Mouse (Mus musculus) thymus, postnatal 14 days (tissue): ENCODE data around the gene Ctss.

Experiments
- DNase-seq: peaks from one replicate; pipeline ENCODE4 v3.0.0; 2021

The Ctss gene

GRCm38 (mm10) chr3:95526622-95527211 lies at the start of gene Ctss:
Gene Ctss, plus strand, starts transcription at chr3:95526786.
- no peak for DNase-seq

- DNase-seq: no peak
Measured at GRCm38 (mm10) chr3:95478966-95479365, 47.6 kb upstream of the Ctss start.

GRCm38 (mm10) chr3:95486421-95486820 lies 40.2 kb upstream of the Ctss start:
- DNase-seq: no peak

GRCm38 (mm10) chr3:95488679-95489078 lies 37.9 kb upstream of the Ctss start:
- no peak for DNase-seq

GRCm38 (mm10) chr3:95490238-95490637 lies 36.3 kb upstream of the Ctss start:
- DNase-seq: no peak

- DNase-seq: peak; percentile 40
Measured at GRCm38 (mm10) chr3:95494342-95494741, 32.2 kb upstream of the Ctss start.

- no peak for DNase-seq
Measured at GRCm38 (mm10) chr3:95498229-95498628, 28.4 kb upstream of the Ctss start.

- no peak for DNase-seq
Measured at GRCm38 (mm10) chr3:95499024-95499423, 27.6 kb upstream of the Ctss start, which contains the start of gene Ctsk. Gene Ctsk, plus strand, starts transcription at chr3:95499256.

- DNase-seq: no peak
Measured at GRCm38 (mm10) chr3:95499496-95500140, 27.0 kb upstream of the Ctss start.

- no peak for DNase-seq
Measured at GRCm38 (mm10) chr3:95502312-95502711, 24.3 kb upstream of the Ctss start.

GRCm38 (mm10) chr3:95509348-95509747 lies 17.2 kb upstream of the Ctss start:
- DNase-seq: no peak

- peak; percentile 64 for DNase-seq
Measured at GRCm38 (mm10) chr3:95511611-95512180, 14.9 kb upstream of the Ctss start.

- DNase-seq: no peak
Measured at GRCm38 (mm10) chr3:95516614-95517041, 10.0 kb upstream of the Ctss start.

GRCm38 (mm10) chr3:95517493-95517898 lies 9.1 kb upstream of the Ctss start:
- DNase-seq: peak; percentile 64

GRCm38 (mm10) chr3:95518891-95519290 lies 7.7 kb upstream of the Ctss start:
- DNase-seq: no peak

- no peak for DNase-seq
Measured at GRCm38 (mm10) chr3:95519315-95519714, 7.3 kb upstream of the Ctss start.

GRCm38 (mm10) chr3:95520100-95520499 lies 6.5 kb upstream of the Ctss start:
- DNase-seq: no peak

GRCm38 (mm10) chr3:95521168-95521567 lies 5.4 kb upstream of the Ctss start:
- peak; percentile 13 for DNase-seq

- DNase-seq: peak; percentile 32
Measured at GRCm38 (mm10) chr3:95523662-95524061, 2.9 kb upstream of the Ctss start.

GRCm38 (mm10) chr3:95524673-95525072 lies 1.9 kb upstream of the Ctss start:
- DNase-seq: no peak

- no peak for DNase-seq
Measured at GRCm38 (mm10) chr3:95526111-95526510, 475 bp upstream of the Ctss start.

GRCm38 (mm10) chr3:95529814-95530213 lies 3.2 kb downstream of the Ctss start:
- no peak for DNase-seq

- DNase-seq: no peak
Measured at GRCm38 (mm10) chr3:95531025-95531424, 4.4 kb downstream of the Ctss start.

- no peak for DNase-seq
Measured at GRCm38 (mm10) chr3:95533364-95533763, 6.8 kb downstream of the Ctss start.
